Mouse (Mus musculus): Measurements from ENCODE around the gene Max.

Gene Max

DNA sequence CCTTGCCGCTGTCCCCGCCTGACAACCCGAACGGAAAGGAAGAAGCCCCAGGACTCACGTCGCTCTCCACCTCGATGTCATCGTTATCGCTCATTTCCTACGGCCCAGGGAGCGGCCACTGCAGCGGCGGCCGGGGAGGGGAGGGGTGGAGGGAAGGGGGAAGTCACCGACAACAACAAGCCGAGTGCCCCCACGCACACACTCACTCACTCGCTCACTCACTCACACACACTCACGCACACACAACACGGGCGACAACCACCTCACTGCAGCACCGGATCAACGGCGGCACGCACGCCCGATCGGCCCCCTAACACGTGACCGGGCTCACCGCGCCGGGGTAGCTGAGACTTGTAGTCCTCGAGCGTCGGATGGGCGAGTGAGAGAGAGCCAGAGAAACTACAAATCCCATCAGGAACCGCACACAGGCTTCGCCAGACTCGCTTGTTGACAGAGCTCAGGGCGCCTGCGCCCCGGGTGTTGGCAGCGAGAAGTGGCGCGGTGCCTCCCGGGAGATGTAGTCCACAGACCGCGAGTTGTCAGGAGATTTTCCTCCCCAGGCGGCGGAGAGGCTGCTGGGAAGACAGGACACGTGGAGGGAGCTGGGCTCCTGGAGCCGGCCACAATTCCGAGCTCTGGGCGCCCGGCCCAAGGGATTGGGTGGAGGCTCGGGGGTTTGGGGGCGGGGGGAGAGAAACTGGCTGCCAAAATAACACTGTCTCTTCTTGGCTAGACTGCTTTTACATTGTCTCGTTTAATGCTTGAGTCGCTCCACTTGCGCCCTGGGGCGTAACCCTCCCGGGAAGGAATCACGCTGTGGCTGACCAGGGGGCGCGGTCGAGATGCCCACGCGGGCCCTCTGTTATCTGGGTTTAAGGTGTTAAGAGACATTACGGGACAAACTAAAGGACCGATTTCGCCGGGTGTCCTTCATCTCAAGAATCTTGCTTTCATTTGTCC lies at the start of gene Max:
TSS of gene Max (minus strand) at position 270 of the 960 bp plus-strand sequence.
- DNase-seq (ENCODE audit: low spot score in 2 of 2) = peak; percentile 94 to 95

GRCm38 (mm10) chr12:77011092-77011720 lies 49.2 kb upstream of the Max start:
- DNase-seq (ENCODE audit: low spot score in 2 of 2) = no peak

- DNase-seq (ENCODE audit: low spot score in 2 of 2) = peak; percentile 14 to 51
Measured at GRCm38 (mm10) chr12:77009202-77010030, 47.4 kb upstream of the Max start.

GRCm38 (mm10) chr12:77004893-77005292 lies 42.9 kb upstream of the Max start:
- no peak for DNase-seq (ENCODE audit: low spot score in 2 of 2)

- no peak for DNase-seq (ENCODE audit: low spot score in 2 of 2)
Measured at GRCm38 (mm10) chr12:77002551-77003228, 40.7 kb upstream of the Max start.

GRCm38 (mm10) chr12:77001312-77001711 lies 39.3 kb upstream of the Max start:
- no peak for DNase-seq (ENCODE audit: low spot score in 2 of 2)

DNA sequence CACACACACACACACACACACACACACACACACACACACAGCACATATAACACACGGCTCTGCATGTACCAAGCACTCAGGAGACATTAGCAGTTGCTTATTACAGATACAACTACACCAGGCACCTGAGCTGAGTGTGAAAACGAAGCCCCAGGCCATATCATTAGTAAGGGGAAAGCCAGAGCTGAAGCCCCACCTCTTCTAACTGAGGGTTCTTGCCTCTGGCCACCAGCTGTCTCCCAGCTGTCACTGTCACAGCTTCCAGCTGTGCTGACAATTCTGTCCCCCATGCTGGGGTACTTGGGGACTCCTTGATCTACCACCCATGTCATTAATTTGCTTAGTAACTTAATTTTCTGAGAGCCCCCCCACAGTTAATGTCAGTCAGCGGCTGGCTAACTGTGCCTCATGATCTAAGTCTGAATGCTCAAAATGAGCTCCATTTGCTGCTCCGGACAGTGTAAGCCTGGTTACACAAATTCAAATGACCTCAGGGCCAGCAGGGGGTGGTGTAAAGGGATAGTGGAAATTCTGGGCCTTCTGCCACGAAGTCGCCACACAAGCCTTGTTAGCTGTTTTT lies 38.8 kb upstream of the Max start:
- DNase-seq (ENCODE audit: low spot score in 2 of 2) = no peak

GRCm38 (mm10) chr12:77000096-77000704 lies 38.2 kb upstream of the Max start:
- peak; percentile 36 to 78 for DNase-seq (ENCODE audit: low spot score in 2 of 2)

GRCm38 (mm10) chr12:76994766-76995165 lies 32.8 kb upstream of the Max start:
- DNase-seq (ENCODE audit: low spot score in 2 of 2) = no peak

DNA sequence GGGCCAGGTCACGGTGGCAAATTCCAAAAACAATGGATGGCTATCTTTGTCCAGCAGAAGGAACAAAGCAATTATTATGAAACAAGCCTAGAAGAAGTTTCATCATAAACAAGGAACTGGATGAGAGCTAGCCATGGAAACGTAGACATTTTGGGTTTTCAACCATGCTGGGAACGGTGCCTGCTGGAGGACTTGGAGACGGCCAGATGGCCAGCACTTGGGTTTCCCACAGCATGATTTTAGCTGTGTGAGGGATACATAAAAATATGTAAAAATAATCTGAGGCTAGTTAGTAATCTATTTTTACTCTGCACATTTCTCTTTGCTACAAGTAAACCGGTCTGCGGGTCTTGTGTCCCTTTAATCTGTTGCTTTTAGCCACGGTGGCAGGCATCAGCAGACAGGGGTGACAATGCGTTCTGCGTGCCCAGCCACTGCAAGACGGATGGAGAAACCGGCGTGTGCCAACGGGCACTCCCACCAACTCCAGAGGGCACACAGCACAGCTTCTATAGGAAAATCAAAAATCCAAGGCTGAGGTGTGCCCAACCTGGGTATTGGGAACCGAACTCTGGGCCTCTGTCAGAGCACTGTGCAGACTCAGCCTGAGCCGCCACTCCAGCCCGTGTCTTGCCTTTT lies 31.0 kb upstream of the Max start:
- DNase-seq (ENCODE audit: low spot score in 2 of 2) = no peak

GRCm38 (mm10) chr12:76982818-76983471 lies 20.9 kb upstream of the Max start:
- no peak for DNase-seq (ENCODE audit: low spot score in 2 of 2)

GRCm38 (mm10) chr12:76979530-76979929 lies 17.5 kb upstream of the Max start:
- no peak for DNase-seq (ENCODE audit: low spot score in 2 of 2)

GRCm38 (mm10) chr12:76972669-76973068 lies 10.7 kb upstream of the Max start:
- no peak for DNase-seq (ENCODE audit: low spot score in 2 of 2)

GRCm38 (mm10) chr12:76972241-76972640 lies 10.2 kb upstream of the Max start:
- DNase-seq (ENCODE audit: low spot score in 2 of 2) = no peak

GRCm38 (mm10) chr12:76971642-76972221 lies 9.7 kb upstream of the Max start:
- DNase-seq (ENCODE audit: low spot score in 2 of 2) = no peak

GRCm38 (mm10) chr12:76965876-76966275 lies 3.9 kb upstream of the Max start:
- DNase-seq (ENCODE audit: low spot score in 2 of 2) = no peak

- no peak for DNase-seq (ENCODE audit: low spot score in 2 of 2)
Measured at GRCm38 (mm10) chr12:76965089-76965488, 3.1 kb upstream of the Max start.

GRCm38 (mm10) chr12:76961052-76961931 lies 709 bp downstream of the Max start:
- DNase-seq (ENCODE audit: low spot score in 2 of 2) = no peak
